Mouse (Mus musculus) v-Abl transformed pro-B cells (cell line): ENCODE results near the gene Shld2.

Experiments used
- in situ Hi-C, 2 experiments: fragments of 400-800 bp; cut with MboI; formaldehyde crosslinking; loops; one replicate each; pipeline ENCODE4 v1.15.1; 2025; ENCODE audit not compliant: unreplicated experiment in 2 of 2

Shld2 gene

DNA sequence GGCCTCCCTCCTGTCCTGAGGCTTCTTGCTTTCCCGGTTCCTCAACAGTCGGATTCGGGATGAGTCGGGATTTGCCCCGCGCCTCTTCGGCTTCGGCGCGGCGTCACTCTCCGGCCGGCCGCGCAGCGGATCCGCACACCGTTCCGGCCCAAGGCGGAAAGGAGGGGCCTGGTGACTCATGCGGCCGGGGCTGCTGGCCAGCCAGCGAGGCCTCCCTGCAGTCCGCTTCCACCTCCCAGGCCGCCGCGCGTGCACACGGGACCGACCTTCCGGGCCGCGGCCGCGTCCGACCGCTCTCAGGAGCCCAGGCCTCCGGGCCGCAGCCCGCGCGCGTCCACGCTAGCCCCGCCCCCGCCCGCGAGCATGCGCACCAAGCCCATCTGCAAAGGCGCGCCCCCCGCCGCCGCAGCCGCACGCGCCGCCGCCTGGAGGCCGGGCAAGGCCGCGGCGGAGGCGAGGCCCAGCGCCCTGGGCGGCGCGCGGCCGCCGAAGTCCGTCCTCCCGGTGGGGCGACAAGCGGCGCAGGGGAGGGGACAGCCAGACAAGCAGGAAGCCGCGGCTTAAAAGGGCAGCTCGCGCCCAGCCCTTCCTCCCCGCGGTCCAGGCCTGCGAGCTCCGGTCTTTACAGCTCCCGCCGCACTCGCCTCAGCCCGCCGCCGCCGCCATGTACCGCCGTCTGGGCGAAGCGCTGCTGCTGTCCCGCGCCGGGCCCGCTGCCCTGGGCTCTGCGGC is at the start of gene Shld2, which contains the start of gene Glud1:
Gene Shld2 (minus strand): TSS at position 260 of the 732 bp plus-strand sequence.
Gene Glud1 (plus strand): TSS at position 494 of the 732 bp plus-strand sequence.
- in situ Hi-C loops: loop anchor here in 1 of 2 experiments (25.0 kb wide), 1 partner anchor 1123 kb away; the partner anchor contains the start of gene Wdfy4

DNA sequence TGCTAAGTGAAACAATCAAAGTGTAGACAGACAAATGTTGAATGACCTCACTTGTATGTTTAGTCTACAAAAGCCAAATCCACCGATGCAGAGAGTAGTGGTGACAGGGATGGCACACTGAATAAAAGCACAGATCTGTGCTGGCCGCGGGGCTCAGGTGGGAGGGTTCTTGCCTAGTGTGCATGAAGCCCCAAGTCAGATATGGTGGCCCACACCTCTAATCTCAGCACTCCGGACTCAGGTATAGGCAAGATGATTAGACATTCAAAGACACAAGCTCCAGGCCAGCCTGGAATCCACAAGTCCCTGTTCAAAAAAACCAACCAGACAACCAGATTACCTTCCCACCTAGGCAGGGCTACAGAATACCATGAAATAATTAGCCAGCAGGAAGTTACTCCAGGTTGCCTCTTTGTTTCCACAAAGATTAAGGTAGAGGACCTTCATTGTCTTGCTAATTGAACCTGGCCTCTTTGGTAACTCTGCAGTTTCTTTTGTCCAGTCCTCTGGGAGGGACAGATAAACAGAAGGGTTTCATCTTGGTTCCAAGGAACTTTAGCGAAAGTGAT is 49.5 kb upstream of the Shld2 start:
- in situ Hi-C loops: loop anchor here in 1 of 2 experiments (5.0 kb wide), 1 partner anchor 38 kb away; no protein-coding TSS in a partner anchor

DNA sequence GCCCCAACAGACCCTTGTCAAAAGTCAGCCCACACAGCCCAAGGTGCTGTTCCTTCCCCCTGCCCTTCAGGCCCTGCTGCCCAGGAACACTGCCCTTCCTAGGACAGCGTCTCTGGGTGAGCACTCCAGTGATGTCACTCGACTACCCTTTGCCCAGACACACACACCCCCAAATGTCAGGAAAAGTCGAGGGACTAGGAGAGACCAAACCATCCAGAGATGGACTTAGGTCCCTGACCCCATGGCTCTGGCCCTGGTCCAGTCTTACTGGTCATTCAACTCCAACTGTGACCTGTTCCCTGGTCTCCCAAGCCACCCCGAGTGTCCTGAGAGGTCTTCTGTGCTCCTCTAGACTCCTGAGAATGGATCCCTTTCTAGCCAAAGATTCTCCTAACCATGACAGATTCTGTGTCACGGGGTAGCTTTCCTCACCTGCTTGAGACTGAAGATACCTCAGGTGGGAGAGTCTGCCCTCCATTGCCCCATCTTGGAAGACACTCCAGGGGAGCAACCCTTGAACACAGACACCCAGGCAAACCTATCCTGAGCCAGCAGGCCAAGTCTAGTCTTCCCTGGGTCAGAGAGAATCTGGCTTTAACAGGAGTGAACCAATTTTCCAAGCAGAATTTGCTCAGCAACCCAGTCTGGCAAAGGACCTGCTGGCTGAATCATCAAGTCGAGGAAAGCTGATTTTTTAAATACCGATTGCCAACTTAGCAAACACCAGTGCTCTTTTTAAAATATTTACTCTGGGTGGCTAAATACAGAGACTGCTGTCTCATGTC is 47.6 kb upstream of the Shld2 start:
- in situ Hi-C loops: loop anchor here in 1 of 2 experiments (5.0 kb wide), 1 partner anchor 39 kb away; no protein-coding TSS in a partner anchor

DNA sequence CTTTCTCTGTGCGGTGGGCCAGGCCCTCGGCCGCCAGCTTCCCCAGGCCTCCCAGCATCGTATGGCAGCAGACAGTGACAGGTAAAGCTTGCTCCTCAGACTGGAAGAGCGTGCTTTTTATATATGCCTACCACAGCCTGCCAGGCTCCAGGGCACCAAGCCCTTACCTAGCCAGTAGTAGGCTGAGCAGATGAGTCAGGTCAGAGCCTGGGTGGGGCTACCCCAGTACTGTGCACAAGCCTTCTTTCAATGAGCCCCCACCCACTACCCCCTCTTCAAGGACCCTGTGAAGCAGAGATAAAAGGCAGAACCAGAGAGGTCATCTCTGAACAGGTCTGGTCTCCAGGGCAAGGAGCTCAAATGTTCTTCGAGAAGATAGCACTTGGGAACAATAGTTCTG is 45.0 kb upstream of the Shld2 start, which contains the start of gene Fam25c:
Gene Fam25c (minus strand): TSS at position 133 of the 400 bp plus-strand sequence.
- in situ Hi-C loops: loop anchor here in 1 of 2 experiments (5.0 kb wide), 1 partner anchor 42 kb away; no protein-coding TSS in a partner anchor

GRCm38 (mm10) chr14:34354456-34354855 is 44.2 kb upstream of the Shld2 start:
- in situ Hi-C loops: no loop called here

GRCm38 (mm10) chr14:34353326-34353725 is 43.0 kb upstream of the Shld2 start:
- in situ Hi-C loops: no loop called here

DNA sequence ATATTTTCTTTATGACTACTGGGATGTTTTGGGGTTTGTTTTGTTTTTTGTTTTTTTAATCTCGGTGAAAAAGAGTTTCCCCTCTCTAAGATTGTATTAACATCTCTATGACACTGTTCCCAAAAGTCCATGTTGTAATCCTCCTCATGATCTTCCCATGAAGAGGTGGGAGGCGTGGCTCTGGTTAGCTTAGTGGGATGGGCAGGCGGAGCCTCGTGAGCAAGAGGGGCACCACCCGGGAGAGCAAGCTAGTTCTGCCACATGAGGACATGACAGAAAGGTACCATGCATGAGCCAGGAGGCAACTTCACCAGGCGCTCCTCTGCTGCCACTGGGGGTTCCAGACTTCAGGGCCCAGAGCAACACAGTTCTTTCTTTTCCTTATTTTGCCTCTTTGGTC is 42.2 kb upstream of the Shld2 start:
- in situ Hi-C loops: no loop called here

DNA sequence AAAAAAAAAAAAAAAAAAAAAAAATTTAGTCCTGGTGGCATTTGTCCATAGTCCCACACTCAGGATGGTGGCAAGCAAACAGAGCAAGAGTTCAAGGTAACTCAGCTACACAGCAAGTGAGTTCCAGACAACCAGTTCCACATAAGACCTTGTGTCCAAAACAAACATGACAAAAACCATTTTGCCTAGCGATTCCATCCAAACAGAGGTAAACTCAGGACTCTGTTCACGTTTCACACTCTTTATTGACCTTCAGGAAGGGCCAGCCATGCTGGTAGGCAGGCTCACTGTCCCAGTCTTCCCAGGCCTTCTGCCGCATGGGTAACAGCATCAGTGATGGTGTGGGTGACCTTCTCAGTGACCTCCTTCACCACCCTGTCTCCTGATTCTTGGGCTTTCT is 41.4 kb upstream of the Shld2 start:
- in situ Hi-C loops: no loop called here

DNA sequence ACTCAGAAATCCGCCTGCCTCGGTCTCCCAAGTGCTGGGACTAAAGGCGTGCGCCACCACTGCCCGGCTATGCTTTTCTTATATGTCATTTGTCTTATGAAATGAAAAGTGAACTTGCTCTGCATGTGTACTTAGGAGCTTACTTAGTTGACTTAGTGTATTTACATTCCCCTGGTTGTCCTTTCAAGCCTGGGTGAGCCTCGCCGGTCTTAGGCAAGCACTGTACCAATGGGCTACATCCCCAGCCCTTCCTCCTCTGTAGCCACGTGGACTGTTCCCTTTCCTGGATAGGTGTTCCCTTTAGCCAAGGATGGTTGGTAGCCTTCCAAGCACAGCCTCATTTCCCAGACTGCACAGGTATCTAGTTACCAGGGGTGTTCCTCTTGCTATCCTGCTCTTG is 38.7 kb upstream of the Shld2 start:
- in situ Hi-C loops: no loop called here

DNA sequence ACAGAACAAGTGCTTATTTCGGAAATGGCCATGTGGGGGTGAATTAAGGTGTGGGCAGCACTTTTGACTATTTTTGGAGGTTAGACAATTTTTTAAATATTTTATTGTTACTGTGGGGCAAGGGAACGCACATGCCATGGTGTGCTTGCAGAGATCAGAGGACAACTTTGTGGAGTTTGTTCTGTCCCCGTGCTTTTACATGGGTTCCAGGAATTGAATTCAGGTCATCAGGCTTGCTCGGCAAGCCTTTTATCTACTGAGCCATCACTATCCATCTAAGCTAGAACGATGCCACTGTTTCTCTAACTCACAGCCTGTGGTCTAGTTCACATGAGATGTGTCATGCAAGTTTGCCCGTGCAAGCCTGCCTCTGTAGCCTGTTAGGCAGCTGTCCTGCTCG is 38.0 kb upstream of the Shld2 start:
- in situ Hi-C loops: no loop called here

GRCm38 (mm10) chr14:34347084-34347483 is 36.8 kb upstream of the Shld2 start:
- in situ Hi-C loops: no loop called here

DNA sequence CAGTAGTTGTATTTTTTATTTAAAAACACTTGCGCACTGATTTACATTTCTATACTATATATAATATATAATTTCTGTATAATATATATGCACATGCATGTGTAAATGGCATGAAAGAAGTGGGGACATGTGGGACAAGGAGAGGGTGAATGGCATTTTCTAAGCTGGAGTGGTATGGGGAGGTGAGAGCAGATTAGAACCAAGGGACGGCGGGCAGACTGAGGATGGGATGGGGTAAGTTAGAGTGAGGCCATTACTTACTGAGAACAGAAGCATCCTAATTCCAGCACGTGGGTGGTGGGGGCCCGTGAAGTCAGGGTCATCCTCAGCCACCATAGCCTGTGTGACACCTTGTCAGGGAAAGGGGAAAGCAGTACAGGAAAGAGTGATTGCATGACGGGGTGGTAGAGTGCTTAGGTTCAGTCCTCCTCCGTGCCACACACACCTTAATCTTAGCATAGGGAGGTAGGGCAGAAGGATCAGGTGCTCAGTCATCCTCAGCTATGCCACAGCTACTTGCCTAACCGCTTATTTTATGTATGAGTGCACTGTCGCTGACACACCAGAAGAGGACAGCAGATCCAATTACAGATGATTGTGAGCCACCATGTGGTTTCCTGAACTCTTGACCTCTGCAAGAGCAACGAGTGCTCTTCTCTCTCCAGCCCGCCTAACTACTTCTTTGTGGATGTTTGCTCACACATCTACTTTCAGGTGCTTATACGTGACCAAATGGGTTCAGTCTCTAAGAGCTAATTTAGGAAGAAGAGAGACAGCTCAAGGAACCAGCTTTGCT is 35.7 kb upstream of the Shld2 start:
- in situ Hi-C loops: no loop called here

DNA sequence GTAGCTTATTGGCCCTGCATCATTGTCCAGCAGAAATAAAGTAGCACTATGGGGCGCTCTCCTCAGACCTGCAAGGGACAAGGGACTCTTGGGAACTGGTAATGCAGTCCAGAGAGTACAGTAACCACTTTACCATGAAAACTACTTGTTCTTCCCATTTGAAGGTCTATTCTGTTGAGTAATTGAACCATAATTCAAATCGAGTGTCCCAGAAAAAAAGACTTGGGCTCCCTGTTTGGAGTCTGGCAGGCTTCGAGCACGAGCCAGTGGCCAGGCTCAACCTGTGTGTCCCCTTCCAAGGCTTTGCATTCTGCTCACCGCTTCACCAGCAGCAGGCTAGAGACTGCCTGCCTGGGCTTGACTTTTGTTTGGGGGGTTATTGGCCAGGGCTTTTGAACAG is 34.1 kb upstream of the Shld2 start:
- in situ Hi-C loops: no loop called here

DNA sequence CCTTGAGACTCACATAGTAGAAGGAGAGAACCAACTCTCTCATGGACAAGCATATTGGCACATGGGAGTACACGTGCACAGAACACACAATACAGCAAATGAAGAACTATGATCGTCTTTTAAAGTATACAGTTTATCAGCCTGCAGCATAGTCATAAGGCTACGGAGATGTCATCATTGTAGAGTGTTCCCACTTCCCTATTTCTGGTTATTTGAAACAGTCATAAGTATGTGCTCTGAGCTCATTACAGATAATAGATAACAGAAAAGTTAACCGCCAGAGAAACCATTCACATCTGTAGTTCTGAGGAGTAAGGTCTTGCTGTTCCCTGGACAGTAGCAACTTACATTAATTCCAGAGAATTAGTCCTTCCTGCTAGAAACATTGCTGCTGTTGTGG is 32.8 kb upstream of the Shld2 start:
- in situ Hi-C loops: no loop called here

- in situ Hi-C loops: no loop called here
Measured at GRCm38 (mm10) chr14:34341993-34342392, 31.7 kb upstream of the Shld2 start.

DNA sequence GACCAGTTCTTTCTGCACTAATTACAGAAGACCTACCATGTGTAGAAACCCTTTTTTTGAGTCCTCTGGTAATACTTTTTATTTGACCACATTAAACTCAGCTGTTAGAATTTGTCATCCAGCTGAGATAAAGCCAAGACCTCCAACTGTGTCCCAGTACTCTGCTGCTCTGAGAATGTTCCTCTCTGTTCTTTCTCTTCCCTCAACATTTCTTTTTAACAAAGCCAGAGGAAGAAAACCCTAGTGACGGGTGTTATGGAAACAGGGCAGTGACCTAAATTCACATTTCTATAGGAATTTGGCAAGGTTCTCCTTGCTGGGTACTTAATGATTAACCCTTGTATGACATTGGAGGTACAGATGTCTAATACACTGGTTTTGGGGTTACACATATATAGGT is 29.2 kb upstream of the Shld2 start:
- in situ Hi-C loops: no loop called here

DNA sequence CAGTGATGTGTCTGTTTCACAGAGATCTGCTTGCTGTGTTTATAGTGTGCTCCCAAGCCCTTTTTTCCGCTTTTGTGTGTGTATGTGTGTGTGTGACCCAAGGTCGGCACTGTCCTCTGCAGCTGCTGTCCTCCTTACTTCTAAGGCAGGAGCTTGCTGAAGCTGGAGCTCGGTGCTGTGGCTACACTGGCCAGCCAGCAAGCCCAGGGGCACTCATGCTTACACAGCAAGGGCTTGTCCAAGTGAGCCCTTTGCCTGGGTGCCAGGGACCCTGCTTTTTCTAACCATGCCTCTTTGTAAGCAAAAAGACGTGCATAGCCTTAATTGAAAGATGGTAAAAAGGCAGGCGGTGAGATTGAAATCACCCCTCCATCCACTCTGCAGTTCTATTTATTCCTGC is 22.2 kb upstream of the Shld2 start:
- in situ Hi-C loops: loop anchor here in 1 of 2 experiments (5.0 kb wide), 1 partner anchor 60 kb away; no protein-coding TSS in a partner anchor

- in situ Hi-C loops: loop anchor here in 1 of 2 experiments (5.0 kb wide), 1 partner anchor 60 kb away; no protein-coding TSS in a partner anchor
Measured at GRCm38 (mm10) chr14:34331886-34332285, 21.6 kb upstream of the Shld2 start.

GRCm38 (mm10) chr14:34330657-34331158 is 20.4 kb upstream of the Shld2 start:
- in situ Hi-C loops: loop anchor here in 1 of 2 experiments (5.0 kb wide), 1 partner anchor 58 kb away; no protein-coding TSS in a partner anchor

DNA sequence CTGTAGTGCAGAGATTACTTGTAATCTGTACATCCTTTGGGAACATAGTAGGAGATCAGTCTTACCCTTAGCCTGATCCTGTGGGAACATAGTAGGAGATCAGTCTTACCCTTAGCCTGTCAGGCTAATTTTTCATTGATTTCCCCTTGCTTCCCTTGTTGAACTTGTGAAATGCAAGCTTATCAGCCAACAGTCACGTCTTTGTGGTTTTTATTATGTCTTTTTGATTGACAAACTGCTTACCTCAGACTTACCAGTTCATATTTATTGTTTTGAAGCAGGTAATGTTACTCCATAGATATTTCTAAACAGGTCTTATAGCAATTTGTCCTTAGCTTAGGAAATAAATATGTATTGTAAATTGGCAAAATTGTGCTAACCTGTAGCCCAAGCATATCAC is 17.3 kb upstream of the Shld2 start:
- in situ Hi-C loops: no loop called here
